Mouse (Mus musculus) limb, embryonic 15.5 days (tissue): ENCODE results near the gene Fkbp8. TPM values are rescaled to one million over a fixed set of nuclear protein-coding genes. Genes with fewer than 3 reads are reported as not detected.
A peak's percentile ranks its signal among the peaks of the same experiment; 100 is the strongest.

ENCODE experiments used
- ATAC-seq: fragments of 200-750 bp; cut with Nextera tagmentation; 2 replicates; pipeline ENCODE4 v1.8.0; 2017; ENCODE audit warnings: low read depth, moderate TSS enrichment; ENCODE audit not compliant: insufficient number of reproducible peaks, low FRiP score, low TSS enrichment
- H3K27ac ChIP-seq: fragments of 300-500 bp; sonication (generic); 2 replicates; pipeline ENCODE4 v1.5.1; 2015; ENCODE audit warnings: moderate library complexity, mild to moderate bottlenecking, inconsistent platforms
- H3K27me3 ChIP-seq: fragments of 300-500 bp; sonication (generic); 2 replicates; pipeline ENCODE4 v1.6.1; 2015; ENCODE audit warnings: inconsistent platforms
- H3K36me3 ChIP-seq: fragments of 300-500 bp; sonication (generic); 2 replicates; pipeline ENCODE4 v1.6.1; 2015; ENCODE audit warnings: inconsistent platforms
- H3K4me1 ChIP-seq: fragments of 300-500 bp; sonication (generic); 2 replicates; pipeline ENCODE4 v1.6.1; 2015; ENCODE audit warnings: inconsistent platforms
- H3K4me2 ChIP-seq: fragments of 300-500 bp; sonication (generic); 2 replicates; pipeline ENCODE4 v1.6.1; 2015; ENCODE audit warnings: mild to moderate bottlenecking, inconsistent platforms
- H3K4me3 ChIP-seq: fragments of 300-500 bp; sonication (generic); 2 replicates; pipeline ENCODE4 v1.5.1; 2015; ENCODE audit warnings: mild to moderate bottlenecking, inconsistent platforms
- H3K9ac ChIP-seq: fragments of 300-500 bp; sonication (generic); 2 replicates; pipeline ENCODE4 v1.6.1; 2015; ENCODE audit warnings: inconsistent platforms
- H3K9me3 ChIP-seq: fragments of 300-500 bp; sonication (generic); 2 replicates; pipeline ENCODE4 v1.6.1; 2016; ENCODE audit warnings: inconsistent platforms
- WGBS: fragments of 180-500 bp; shearing (Covaris S2); methylation state at CpG from one replicate; pipeline ENCODE4 v1.1.7; 2015; 5-methylcytosine and 5-hydroxymethylcytosine counted together
- polyA plus RNA-seq: library from polyadenylated mRNA; unstranded; fragments of >200 nt; fragmentation: Nextera tagmentation; extraction: Ambion mirVana; gene quantifications from 2 replicates; pipeline ENCODE4 v1.2.1, GENCODE M21; 2015

Gene Fkbp8
- polyA plus RNA-seq, 1 experiment from 2014 or later, result 274 TPM

GRCm38 (mm10) chr8:70552836-70553235, 25.3 kb downstream of the Fkbp8 start:
- H3K9ac ChIP-seq, result no peak overlapping the region
- no peak for ATAC-seq
- H3K36me3 ChIP-seq, result peaks cover 8% of the 10 kb centered on the region; the same call in 1 of the 2 replicates
- H3K4me2 ChIP-seq, result no peak overlapping the region
- H3K4me1 ChIP-seq, result peaks cover 24% of the 10 kb centered on the region
- H3K27ac ChIP-seq, result no peak overlapping the region
- H3K9me3 ChIP-seq, result no peaks in the 10 kb centered on the region
- no peak overlapping the region for H3K4me3 ChIP-seq
- no peaks in the 10 kb centered on the region for H3K27me3 ChIP-seq
- WGBS, result 56% methylated on average over 1 of the region's 1 CpGs

- no peak overlapping the region for H3K4me2 ChIP-seq
- H3K4me1 ChIP-seq, result peaks cover 25% of the 10 kb centered on the region
- no peak overlapping the region for H3K4me3 ChIP-seq
- H3K9ac ChIP-seq, result no peak overlapping the region
- no peaks in the 10 kb centered on the region for H3K27me3 ChIP-seq
- H3K36me3 ChIP-seq, result peaks cover 8% of the 10 kb centered on the region; the same call in 1 of the 2 replicates
- no peaks in the 10 kb centered on the region for H3K9me3 ChIP-seq
- no peak overlapping the region for H3K27ac ChIP-seq
- ATAC-seq, result no peak
These were observed 26.2 kb downstream of the Fkbp8 start for GRCm38 (mm10) chr8:70553740-70554139.

GRCm38 (mm10) chr8:70555079-70555747, 27.7 kb downstream of the Fkbp8 start:
- H3K27ac ChIP-seq, result no peak overlapping the region
- H3K9me3 ChIP-seq, result no peaks in the 10 kb centered on the region
- no peak overlapping the region for H3K4me2 ChIP-seq
- H3K36me3 ChIP-seq, result peaks cover 8% of the 10 kb centered on the region; the same call in 1 of the 2 replicates
- H3K9ac ChIP-seq, result no peak overlapping the region
- ATAC-seq, result no peak
- no peaks in the 10 kb centered on the region for H3K27me3 ChIP-seq
- peaks cover 31% of the 10 kb centered on the region for H3K4me1 ChIP-seq
- 86% methylated on average over 4 of the region's 4 CpGs for WGBS
- H3K4me3 ChIP-seq, result no peak overlapping the region

- H3K4me3 ChIP-seq, result no peak overlapping the region
- H3K9ac ChIP-seq, result 0 out of 2 replicates have a peak overlapping the region, but pooled peaks have one; percentile 1
- H3K36me3 ChIP-seq, result peaks cover 11% of the 10 kb centered on the region
- no peaks in the 10 kb centered on the region for H3K9me3 ChIP-seq
- no peaks in the 10 kb centered on the region for H3K27me3 ChIP-seq
- no peak overlapping the region for H3K4me2 ChIP-seq
- H3K4me1 ChIP-seq, result peaks cover 35% of the 10 kb centered on the region
- H3K27ac ChIP-seq, result no peak overlapping the region
- 60% methylated on average over 4 of the region's 4 CpGs for WGBS
- no peak for ATAC-seq
These were observed 30.8 kb downstream of the Fkbp8 start for GRCm38 (mm10) chr8:70558334-70558733.

GRCm38 (mm10) chr8:70558983-70559382, 31.5 kb downstream of the Fkbp8 start:
- peaks cover 29% of the 10 kb centered on the region for H3K4me1 ChIP-seq
- H3K9ac ChIP-seq, result no peak overlapping the region
- H3K4me3 ChIP-seq, result no peak overlapping the region
- H3K9me3 ChIP-seq, result no peaks in the 10 kb centered on the region
- ATAC-seq, result no peak
- no peak overlapping the region for H3K4me2 ChIP-seq
- H3K27ac ChIP-seq, result no peak overlapping the region
- 71% methylated on average over 3 of the region's 3 CpGs for WGBS
- peaks cover 11% of the 10 kb centered on the region for H3K36me3 ChIP-seq
- H3K27me3 ChIP-seq, result no peaks in the 10 kb centered on the region

- H3K4me2 ChIP-seq, result no peak overlapping the region
- H3K27me3 ChIP-seq, result no peaks in the 10 kb centered on the region
- ATAC-seq, result no peak
- H3K9ac ChIP-seq, result no peak overlapping the region
- peaks cover 11% of the 10 kb centered on the region for H3K36me3 ChIP-seq
- H3K4me3 ChIP-seq, result no peak overlapping the region
- peaks cover 36% of the 10 kb centered on the region for H3K4me1 ChIP-seq
- WGBS, result 83% methylated on average over 2 of the region's 2 CpGs
- no peaks in the 10 kb centered on the region for H3K9me3 ChIP-seq
- no peak overlapping the region for H3K27ac ChIP-seq
These were observed 32.6 kb downstream of the Fkbp8 start for GRCm38 (mm10) chr8:70560096-70560495.

GRCm38 (mm10) chr8:70560564-70560963, 33.0 kb downstream of the Fkbp8 start:
- no peak overlapping the region for H3K4me2 ChIP-seq
- no peak overlapping the region for H3K27ac ChIP-seq
- no peaks in the 10 kb centered on the region for H3K27me3 ChIP-seq

GRCm38 (mm10) chr8:70561357-70561756, 33.8 kb downstream of the Fkbp8 start:
- H3K9me3 ChIP-seq, result no peaks in the 10 kb centered on the region
- no peak overlapping the region for H3K9ac ChIP-seq
- 63% methylated on average over 4 of the region's 4 CpGs for WGBS
- H3K4me3 ChIP-seq, result no peak overlapping the region
- H3K4me1 ChIP-seq, result peaks cover 44% of the 10 kb centered on the region
- no peaks in the 10 kb centered on the region for H3K27me3 ChIP-seq
- H3K36me3 ChIP-seq, result peaks cover 8% of the 10 kb centered on the region
- peak overlapping the region; percentile 47 for H3K27ac ChIP-seq
- no peak for ATAC-seq
- H3K4me2 ChIP-seq, result no peak overlapping the region

More at GRCm38 (mm10) chr8:70560564-70560963, 33.0 kb downstream of the Fkbp8 start:
- WGBS, result 69% methylated on average over 3 of the region's 3 CpGs
- Histone ChIP-seq H3K4me1 (peaks cover 40% of the 10 kb centered on the region), H3K4me3 (no peak overlapping the region), H3K9me3 (no peaks in the 10 kb centered on the region), H3K36me3 (peaks cover 11% of the 10 kb centered on the region), H3K9ac (no peak overlapping the region)
- no peak for ATAC-seq

- Histone ChIP-seq H3K4me3 (no peak overlapping the region), H3K27me3 (no peaks in the 10 kb centered on the region), H3K9me3 (no peaks in the 10 kb centered on the region), H3K36me3 (peaks cover 8% of the 10 kb centered on the region), H3K4me1 (peaks cover 44% of the 10 kb centered on the region), H3K9ac (no peak overlapping the region), H3K4me2 (no peak overlapping the region), H3K27ac (peak overlapping the region; percentile 47; the same call in 1 of the 2 replicates)
- WGBS, result 66% methylated on average over 7 of the region's 7 CpGs
- ATAC-seq, result no peak
These were observed 34.4 kb downstream of the Fkbp8 start for GRCm38 (mm10) chr8:70561809-70562535.

- ATAC-seq, result no peak
- Histone ChIP-seq H3K27me3 (no peaks in the 10 kb centered on the region), H3K9ac (no peak overlapping the region), H3K36me3 (peaks cover 3% of the 10 kb centered on the region; the same call in 1 of the 2 replicates), H3K4me3 (no peak overlapping the region), H3K4me2 (no peak overlapping the region), H3K9me3 (no peaks in the 10 kb centered on the region), H3K4me1 (peaks cover 42% of the 10 kb centered on the region), H3K27ac (no peak overlapping the region)
- 77% methylated on average over 3 of the region's 3 CpGs for WGBS
These were observed 35.3 kb downstream of the Fkbp8 start for GRCm38 (mm10) chr8:70562802-70563201.

- no peak overlapping the region for H3K27ac ChIP-seq
- H3K9ac ChIP-seq, result no peak overlapping the region
- peaks cover 3% of the 10 kb centered on the region; the same call in 1 of the 2 replicates for H3K36me3 ChIP-seq
- H3K4me1 ChIP-seq, result peaks cover 35% of the 10 kb centered on the region
- no peak overlapping the region for H3K4me2 ChIP-seq
- H3K27me3 ChIP-seq, result no peaks in the 10 kb centered on the region
- ATAC-seq, result no peak
- 89% methylated on average over 6 of the region's 6 CpGs for WGBS
- no peak overlapping the region for H3K4me3 ChIP-seq
- H3K9me3 ChIP-seq, result no peaks in the 10 kb centered on the region
These were observed 36.4 kb downstream of the Fkbp8 start for GRCm38 (mm10) chr8:70563763-70564387.

- no peaks in the 10 kb centered on the region for H3K27me3 ChIP-seq
- H3K27ac ChIP-seq, result no peak overlapping the region
- H3K9me3 ChIP-seq, result no peaks in the 10 kb centered on the region
- peaks cover 4% of the 10 kb centered on the region for H3K36me3 ChIP-seq
- H3K4me2 ChIP-seq, result no peak overlapping the region
- H3K9ac ChIP-seq, result no peak overlapping the region
- no peak for ATAC-seq
- H3K4me3 ChIP-seq, result no peak overlapping the region
- H3K4me1 ChIP-seq, result peaks cover 32% of the 10 kb centered on the region
- 76% methylated on average over 3 of the region's 3 CpGs for WGBS
These were observed 37.2 kb downstream of the Fkbp8 start for GRCm38 (mm10) chr8:70564696-70565235.
